Mouse (Mus musculus) brain, embryonic 14.5 days (tissue): ENCODE data around the gene 2810004N23Rik.

Experiments
- CTCF ChIP-seq: fragments of 200-500 bp; IDR thresholded peaks from 2 replicates; pipeline ENCODE4 v1.5.1; 2012; ENCODE audit warnings: inconsistent platforms, mild to moderate bottlenecking, moderate library complexity, borderline replicate concordance; ENCODE audit not compliant: insufficient read depth, insufficient read length; ENCODE audit errors: extremely low read depth
- POLR2A ChIP-seq: fragments of 200-500 bp; IDR thresholded peaks from 2 replicates; pipeline ENCODE4 v1.6.1; 2012; ENCODE audit warnings: mild to moderate bottlenecking, inconsistent platforms, borderline replicate concordance; ENCODE audit not compliant: poor library complexity, insufficient read depth, insufficient read length, severe bottlenecking; ENCODE audit errors: extremely low read depth

DNA sequence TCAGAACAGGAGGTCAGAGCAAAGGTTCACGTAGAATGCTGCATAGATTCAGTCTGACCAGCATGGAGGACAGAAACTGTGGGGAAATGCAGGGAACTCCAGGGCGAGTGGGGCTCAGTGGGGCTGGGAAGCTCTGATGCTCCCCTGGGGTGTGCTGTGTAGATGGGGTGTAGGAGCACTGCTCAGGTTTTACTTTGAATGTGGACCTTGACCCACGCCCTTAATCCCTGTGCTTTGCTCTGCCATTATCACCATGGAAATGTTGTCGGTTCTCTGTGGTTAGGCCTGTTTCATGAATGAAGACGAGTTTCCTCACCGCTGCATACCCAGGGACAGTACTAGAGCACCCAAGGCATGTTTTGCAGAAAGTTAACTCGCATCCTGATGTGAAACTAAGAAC, 8.6 kb upstream of the 2810004N23Rik start:
- no peak for TF ChIP-seq CTCF
- no peak for TF ChIP-seq POLR2A
